Mouse (Mus musculus): ENCODE data around the gene Srd5a3.

Gene Srd5a3

DNA sequence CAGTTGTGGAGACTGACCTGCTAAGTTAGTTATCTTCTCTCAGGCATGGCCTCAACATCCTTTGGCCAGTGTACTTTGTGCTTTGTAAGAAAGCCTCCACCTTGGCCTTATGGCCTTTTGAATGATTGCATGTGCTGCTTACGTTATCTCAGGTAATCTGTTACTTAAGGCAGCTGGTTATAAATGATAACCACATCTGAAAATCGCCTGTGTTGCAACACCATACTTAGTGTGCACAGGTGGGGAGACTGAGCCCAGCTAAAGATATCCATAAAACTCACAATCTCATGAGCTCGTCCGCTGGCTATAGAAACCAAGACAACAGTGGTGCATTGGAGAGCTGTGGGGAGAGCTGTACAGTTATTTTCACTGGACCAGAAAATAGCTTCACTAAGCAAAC lies 50.5 kb downstream of the Srd5a3 start:
- no peak for DNase-seq (ENCODE audit: low spot score in 2 of 2)

DNA sequence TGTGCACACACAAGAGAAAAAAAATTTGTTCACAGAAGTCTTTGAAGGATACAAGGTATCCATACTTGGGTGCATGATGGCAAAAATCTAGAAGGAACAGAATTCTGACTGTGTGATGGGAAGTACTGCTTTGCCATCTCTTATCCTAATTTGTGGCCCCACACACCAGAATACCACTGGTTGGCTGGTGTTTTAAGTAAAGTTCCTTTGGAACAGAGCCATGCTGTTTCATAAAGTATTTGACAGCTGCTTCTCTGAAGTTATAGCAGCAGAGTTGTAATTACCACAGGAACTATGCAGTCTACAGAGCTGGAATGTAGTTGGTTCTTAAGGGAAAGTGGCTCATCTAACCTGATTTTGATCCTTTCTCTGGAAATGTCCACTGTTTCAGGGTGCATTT lies 53.0 kb downstream of the Srd5a3 start:
- no peak for DNase-seq (ENCODE audit: low spot score in 2 of 2)

DNA sequence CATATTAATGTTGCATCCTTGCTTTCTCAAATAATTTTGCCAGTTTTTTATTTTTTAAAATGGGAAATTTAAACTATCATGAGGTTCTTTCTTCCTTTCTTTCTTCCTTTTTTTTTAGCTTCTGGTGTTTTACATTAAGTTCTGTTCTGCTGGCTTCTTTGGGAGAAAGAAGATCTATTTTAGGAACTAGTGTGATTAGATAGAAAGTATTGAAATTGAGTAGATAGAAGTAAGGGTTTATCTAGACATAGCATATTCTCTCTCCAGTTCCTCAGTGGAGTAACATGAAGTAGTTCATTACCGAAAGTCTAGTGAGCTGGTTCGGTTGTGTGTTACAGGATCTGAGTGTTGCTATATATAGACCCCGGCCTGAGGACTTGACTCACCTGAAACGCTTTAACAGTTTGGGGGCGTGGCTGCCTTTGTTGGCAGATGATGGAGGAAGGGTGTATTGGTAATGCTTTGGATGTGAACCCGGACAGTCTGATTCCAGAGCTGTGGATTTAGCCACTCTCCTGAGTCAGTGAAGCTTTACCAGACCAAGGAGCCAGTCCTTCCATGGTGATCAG lies 54.4 kb downstream of the Srd5a3 start:
- no peak for DNase-seq (ENCODE audit: low spot score in 2 of 2)

DNA sequence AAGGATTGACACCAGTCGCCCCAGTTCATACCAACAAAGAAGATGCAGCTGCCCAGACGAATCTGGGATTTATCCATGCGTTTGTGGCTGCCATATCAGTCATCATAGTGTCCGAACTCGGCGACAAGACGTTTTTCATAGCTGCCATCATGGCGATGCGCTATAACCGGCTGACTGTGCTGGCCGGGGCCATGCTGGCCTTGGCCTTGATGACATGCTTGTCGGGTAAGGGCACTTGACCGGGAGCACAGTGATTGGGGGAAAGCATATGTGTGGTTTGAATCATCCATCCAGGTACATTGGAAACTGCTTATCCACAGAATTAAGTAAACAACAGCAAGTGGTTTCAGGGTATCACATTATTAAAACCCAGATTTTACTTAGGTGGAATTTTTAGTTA lies 59.3 kb downstream of the Srd5a3 start:
- DNase-seq (ENCODE audit: low spot score in 2 of 2) = no peak

DNA sequence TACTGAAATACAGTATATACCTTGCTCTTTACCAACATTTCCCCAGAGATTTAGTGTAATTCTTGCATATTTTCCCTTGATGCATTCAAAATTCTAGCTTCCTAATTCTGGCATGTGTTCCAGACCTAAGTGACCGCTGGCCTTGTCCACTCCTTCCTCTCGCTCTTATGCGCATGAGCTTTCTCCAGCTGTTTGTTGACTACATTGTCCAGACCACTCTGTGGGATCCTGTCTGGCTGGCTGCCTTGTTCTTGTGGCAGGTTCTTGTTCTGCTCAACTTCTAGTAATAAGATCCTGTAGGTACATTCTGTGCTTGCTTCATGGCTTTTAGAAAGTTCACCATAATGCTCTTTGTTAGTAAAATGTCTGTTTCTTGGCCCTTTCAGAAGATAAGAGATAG lies 63.1 kb downstream of the Srd5a3 start:
- no peak for DNase-seq (ENCODE audit: low spot score in 2 of 2)
